Mouse (Mus musculus): ENCODE measurements at regions not wholly inside any gene's neighbourhood (a gene's known extent, or its start where the extent isn't known, plus 50 kb on each side); places are given as distances from the start of the nearest gene placed in this dataset.

DNA sequence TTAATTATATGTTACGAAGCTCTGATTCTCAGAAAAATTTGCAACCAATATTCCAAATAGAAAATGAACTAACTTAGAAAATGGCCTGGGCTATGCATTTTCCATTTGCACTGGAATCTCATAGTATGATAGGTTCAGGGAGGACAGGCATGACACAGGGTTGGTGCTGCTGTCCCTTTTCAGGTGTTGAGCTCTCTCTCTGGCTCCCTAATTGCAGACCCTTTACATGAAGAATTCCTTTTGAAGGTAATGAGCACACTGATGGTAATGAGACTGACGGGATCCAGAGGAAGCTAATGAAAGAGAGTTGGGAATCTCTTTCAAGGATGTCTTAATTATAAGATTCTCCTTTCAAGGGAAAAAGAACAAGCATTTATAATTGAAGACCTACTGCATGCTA lies 87.6 kb downstream of the Serpinb8 start:
- WGBS, result 76% methylated on average over 2 of the region's 2 CpGs
- Histone ChIP-seq H3K4me3 (ENCODE audit: low read depth, low read length) (no peak overlapping the region), H3K9me3 (ENCODE audit: control insufficient read depth, low read length) (no peaks in the 10 kb centered on the region), H3K27me3 (ENCODE audit: control insufficient read depth, insufficient read depth, low read length) (no peaks in the 10 kb centered on the region), H3K9ac (ENCODE audit: low read length) (no peak overlapping the region), H3K27ac (replicated peaks; ENCODE audit: low read depth, low read length) (no peak overlapping the region), H3K4me2 (ENCODE audit: low read depth, severe bottlenecking) (no peak overlapping the region), H3K36me3 (ENCODE audit: control insufficient read depth, insufficient read depth, low read length) (no peaks in the 10 kb centered on the region), H3K4me1 (ENCODE audit: control insufficient read depth, insufficient read depth, low read length) (no peaks in the 10 kb centered on the region)
- DNase-seq (ENCODE audit: low spot score) (no peak), ATAC-seq (ENCODE audit: insufficient number of reproducible peaks, low FRiP score, low TSS enrichment, low read depth) (no peak)

- Histone ChIP-seq H3K27ac (replicated peaks; ENCODE audit: low read depth, low read length) (no peak overlapping the region), H3K4me1 (ENCODE audit: control insufficient read depth, insufficient read depth, low read length) (no peaks in the 10 kb centered on the region), H3K36me3 (ENCODE audit: control insufficient read depth, insufficient read depth, low read length) (no peaks in the 10 kb centered on the region), H3K9ac (ENCODE audit: low read length) (no peak overlapping the region), H3K27me3 (ENCODE audit: control insufficient read depth, insufficient read depth, low read length) (no peaks in the 10 kb centered on the region), H3K4me2 (ENCODE audit: low read depth, severe bottlenecking) (no peak overlapping the region), H3K9me3 (ENCODE audit: control insufficient read depth, low read length) (no peaks in the 10 kb centered on the region), H3K4me3 (ENCODE audit: low read depth, low read length) (no peak overlapping the region)
- WGBS, result 48% methylated on average over 2 of the region's 2 CpGs
- ATAC-seq (ENCODE audit: insufficient number of reproducible peaks, low FRiP score, low TSS enrichment, low read depth) (no peak), DNase-seq (ENCODE audit: low spot score) (no peak)
Measured at GRCm38 (mm10) chr1:107696858-107697257, 107.1 kb downstream of the Serpinb8 start.

GRCm38 (mm10) chr1:107706108-107706548 lies 116.3 kb downstream of the Serpinb8 start:
- no peak for DNase-seq (ENCODE audit: low spot score)

GRCm38 (mm10) chr1:107708601-107709000 lies 118.8 kb downstream of the Serpinb8 start:
- H3K27me3 ChIP-seq (ENCODE audit: control insufficient read depth, insufficient read depth, low read length), result no peaks in the 10 kb centered on the region
- DNase-seq (ENCODE audit: low spot score), result no peak
- H3K4me1 ChIP-seq (ENCODE audit: control insufficient read depth, insufficient read depth, low read length), result no peaks in the 10 kb centered on the region
- no peak overlapping the region for H3K27ac ChIP-seq (replicated peaks; ENCODE audit: low read depth, low read length)
- 83% methylated on average over 5 of the region's 5 CpGs for WGBS
- ATAC-seq (ENCODE audit: insufficient number of reproducible peaks, low FRiP score, low TSS enrichment, low read depth), result no peak
- no peak overlapping the region for H3K9ac ChIP-seq (ENCODE audit: low read length)
- H3K36me3 ChIP-seq (ENCODE audit: control insufficient read depth, insufficient read depth, low read length), result no peaks in the 10 kb centered on the region
- H3K4me3 ChIP-seq (ENCODE audit: low read depth, low read length), result no peak overlapping the region
- no peak overlapping the region for H3K4me2 ChIP-seq (ENCODE audit: low read depth, severe bottlenecking)
- H3K9me3 ChIP-seq (ENCODE audit: control insufficient read depth, low read length), result no peaks in the 10 kb centered on the region

More at GRCm38 (mm10) chr1:107706108-107706548, 116.3 kb downstream of the Serpinb8 start:
- Histone ChIP-seq H3K9me3 (ENCODE audit: control insufficient read depth, low read length) (no peaks in the 10 kb centered on the region), H3K4me1 (ENCODE audit: control insufficient read depth, insufficient read depth, low read length) (no peaks in the 10 kb centered on the region), H3K4me2 (ENCODE audit: low read depth, severe bottlenecking) (no peak overlapping the region), H3K9ac (ENCODE audit: low read length) (no peak overlapping the region), H3K4me3 (ENCODE audit: low read depth, low read length) (no peak overlapping the region), H3K27ac (replicated peaks; ENCODE audit: low read depth, low read length) (no peak overlapping the region), H3K27me3 (ENCODE audit: control insufficient read depth, insufficient read depth, low read length) (no peaks in the 10 kb centered on the region), H3K36me3 (ENCODE audit: control insufficient read depth, insufficient read depth, low read length) (no peaks in the 10 kb centered on the region)
- ATAC-seq (ENCODE audit: insufficient number of reproducible peaks, low FRiP score, low TSS enrichment, low read depth), result no peak

DNA sequence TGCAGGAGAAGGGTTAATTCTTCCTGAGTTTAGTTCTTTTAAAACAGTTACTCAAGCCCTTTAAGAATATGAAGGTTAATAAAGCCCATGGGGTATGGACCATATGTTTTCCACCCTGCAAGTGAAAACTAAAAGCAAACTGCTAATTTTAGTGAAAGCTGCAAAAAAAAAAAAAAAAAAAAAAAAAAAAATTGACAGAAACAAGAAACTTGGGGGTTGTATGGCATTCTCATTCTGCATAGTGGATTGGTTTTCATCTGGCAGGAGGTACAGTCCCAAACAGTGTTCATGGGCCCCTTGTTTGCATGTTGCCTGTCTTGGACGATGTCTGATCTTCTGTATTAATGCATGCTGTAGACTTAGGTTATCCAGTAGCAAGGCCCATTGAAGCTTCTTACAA lies 125.1 kb downstream of the Serpinb8 start:
- H3K4me3 ChIP-seq (ENCODE audit: low read depth, low read length), result no peak overlapping the region
- H3K27me3 ChIP-seq (ENCODE audit: control insufficient read depth, insufficient read depth, low read length), result no peaks in the 10 kb centered on the region
- 83% methylated on average over 1 of the region's 1 CpGs for WGBS
- no peak overlapping the region for H3K9ac ChIP-seq (ENCODE audit: low read length)
- no peak overlapping the region for H3K4me2 ChIP-seq (ENCODE audit: low read depth, severe bottlenecking)
- no peaks in the 10 kb centered on the region for H3K9me3 ChIP-seq (ENCODE audit: control insufficient read depth, low read length)
- ATAC-seq (ENCODE audit: insufficient number of reproducible peaks, low FRiP score, low TSS enrichment, low read depth) (no peak), DNase-seq (ENCODE audit: low spot score) (no peak)
- no peaks in the 10 kb centered on the region for H3K36me3 ChIP-seq (ENCODE audit: control insufficient read depth, insufficient read depth, low read length)
- no peaks in the 10 kb centered on the region for H3K4me1 ChIP-seq (ENCODE audit: control insufficient read depth, insufficient read depth, low read length)
- no peak overlapping the region for H3K27ac ChIP-seq (replicated peaks; ENCODE audit: low read depth, low read length)

DNA sequence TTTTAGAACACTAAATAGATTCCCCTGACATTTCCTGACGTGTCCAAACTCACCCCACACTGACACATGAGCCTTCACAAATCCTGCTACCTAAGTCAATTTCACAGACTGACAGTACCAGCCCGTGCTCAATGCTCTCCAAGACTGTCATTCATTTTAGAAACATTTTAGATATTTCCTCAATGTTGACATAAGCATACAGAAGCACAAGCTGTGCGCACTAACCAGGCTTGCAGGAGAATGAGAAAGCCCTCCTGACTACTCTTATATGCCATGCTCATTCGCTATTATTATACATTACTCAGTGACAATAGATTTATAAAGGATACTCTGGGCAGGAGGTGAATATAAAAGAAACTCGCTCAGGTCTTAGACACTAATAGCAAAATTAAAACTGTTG lies 129.5 kb downstream of the Serpinb8 start:
- ATAC-seq (ENCODE audit: insufficient number of reproducible peaks, low FRiP score, low TSS enrichment, low read depth) (no peak), DNase-seq (ENCODE audit: low spot score) (no peak)
- H3K4me3 ChIP-seq (ENCODE audit: low read depth, low read length), result no peak overlapping the region
- no peak overlapping the region for H3K4me2 ChIP-seq (ENCODE audit: low read depth, severe bottlenecking)
- H3K9me3 ChIP-seq (ENCODE audit: control insufficient read depth, low read length), result no peaks in the 10 kb centered on the region
- no peak overlapping the region for H3K27ac ChIP-seq (replicated peaks; ENCODE audit: low read depth, low read length)
- 79% methylated on average over 5 of the region's 5 CpGs for WGBS
- H3K9ac ChIP-seq (ENCODE audit: low read length), result no peak overlapping the region
- no peaks in the 10 kb centered on the region for H3K36me3 ChIP-seq (ENCODE audit: control insufficient read depth, insufficient read depth, low read length)
- H3K4me1 ChIP-seq (ENCODE audit: control insufficient read depth, insufficient read depth, low read length), result no peaks in the 10 kb centered on the region
- H3K27me3 ChIP-seq (ENCODE audit: control insufficient read depth, insufficient read depth, low read length), result no peaks in the 10 kb centered on the region

DNA sequence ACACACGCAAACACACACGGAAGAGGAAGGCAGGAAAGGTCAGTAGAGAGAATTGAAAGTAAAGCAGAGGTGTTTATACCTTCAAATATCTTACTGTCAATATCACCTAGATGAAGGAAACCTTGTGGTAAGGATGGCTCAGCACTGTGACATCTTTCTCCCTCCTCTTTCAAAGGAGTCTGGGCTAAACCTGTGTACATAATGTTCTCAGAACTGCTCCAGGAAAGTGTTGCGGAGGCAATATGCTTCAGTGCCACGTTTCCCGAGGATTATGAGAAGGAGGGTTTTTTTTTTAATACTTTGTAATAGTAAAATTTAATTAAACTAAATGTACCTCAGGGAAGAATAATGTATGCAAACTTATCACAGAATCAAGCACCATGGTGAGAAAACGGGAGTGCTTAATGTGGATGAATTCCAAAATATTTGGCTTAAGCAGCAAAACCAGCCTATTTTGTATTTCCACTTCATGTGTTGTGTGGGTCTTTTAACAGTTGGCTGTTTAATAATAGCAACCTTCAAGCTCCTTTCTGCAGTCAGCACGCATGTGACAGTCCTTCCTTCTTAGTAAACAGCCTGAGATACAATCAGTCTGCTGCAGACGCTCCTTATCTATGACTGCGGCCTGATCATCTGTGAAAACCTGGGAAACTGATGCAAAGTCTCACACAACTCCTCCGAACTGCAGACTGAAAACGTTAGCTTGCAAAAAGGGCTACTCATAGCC lies 138.5 kb downstream of the Serpinb8 start:
- Histone ChIP-seq H3K4me2 (ENCODE audit: low read depth, severe bottlenecking) (no peak overlapping the region), H3K36me3 (ENCODE audit: control insufficient read depth, insufficient read depth, low read length) (no peaks in the 10 kb centered on the region), H3K9ac (ENCODE audit: low read length) (no peak overlapping the region), H3K4me1 (ENCODE audit: control insufficient read depth, insufficient read depth, low read length) (no peaks in the 10 kb centered on the region), H3K9me3 (ENCODE audit: control insufficient read depth, low read length) (no peaks in the 10 kb centered on the region), H3K27me3 (ENCODE audit: control insufficient read depth, insufficient read depth, low read length) (no peaks in the 10 kb centered on the region), H3K4me3 (ENCODE audit: low read depth, low read length) (no peak overlapping the region), H3K27ac (replicated peaks; ENCODE audit: low read depth, low read length) (no peak overlapping the region)
- ATAC-seq (ENCODE audit: insufficient number of reproducible peaks, low FRiP score, low TSS enrichment, low read depth) (no peak), DNase-seq (ENCODE audit: low spot score) (no peak)
- WGBS, result 84% methylated on average over 11 of the region's 11 CpGs

- Histone ChIP-seq H3K36me3 (ENCODE audit: control insufficient read depth, insufficient read depth, low read length) (no peaks in the 10 kb centered on the region), H3K9me3 (ENCODE audit: control insufficient read depth, low read length) (no peaks in the 10 kb centered on the region), H3K9ac (ENCODE audit: low read length) (no peak overlapping the region), H3K27ac (replicated peaks; ENCODE audit: low read depth, low read length) (no peak overlapping the region), H3K4me1 (ENCODE audit: control insufficient read depth, insufficient read depth, low read length) (no peaks in the 10 kb centered on the region), H3K4me3 (ENCODE audit: low read depth, low read length) (no peak overlapping the region), H3K27me3 (ENCODE audit: control insufficient read depth, insufficient read depth, low read length) (no peaks in the 10 kb centered on the region), H3K4me2 (ENCODE audit: low read depth, severe bottlenecking) (no peak overlapping the region)
- DNase-seq (ENCODE audit: low spot score) (no peak), ATAC-seq (ENCODE audit: insufficient number of reproducible peaks, low FRiP score, low TSS enrichment, low read depth) (no peak)
- 82% methylated on average over 1 of the region's 1 CpGs for WGBS
Measured at GRCm38 (mm10) chr1:107765307-107765706, 175.5 kb downstream of the Serpinb8 start.

All from limb, embryonic 11.5 days (tissue).